Mouse (Mus musculus): Measurements from ENCODE around the gene Tmem176a. TPM values are rescaled to one million over a fixed set of nuclear protein-coding genes. Genes with fewer than 3 reads are reported as not detected.
"Not testable (repeated sequence)": the region's sequence is repeated elsewhere in the genome, so short reads cannot be mapped to it uniquely, and the experiment has no call there.

The Tmem176a gene
- polyA plus RNA-seq, 1 experiment: not detected

DNA sequence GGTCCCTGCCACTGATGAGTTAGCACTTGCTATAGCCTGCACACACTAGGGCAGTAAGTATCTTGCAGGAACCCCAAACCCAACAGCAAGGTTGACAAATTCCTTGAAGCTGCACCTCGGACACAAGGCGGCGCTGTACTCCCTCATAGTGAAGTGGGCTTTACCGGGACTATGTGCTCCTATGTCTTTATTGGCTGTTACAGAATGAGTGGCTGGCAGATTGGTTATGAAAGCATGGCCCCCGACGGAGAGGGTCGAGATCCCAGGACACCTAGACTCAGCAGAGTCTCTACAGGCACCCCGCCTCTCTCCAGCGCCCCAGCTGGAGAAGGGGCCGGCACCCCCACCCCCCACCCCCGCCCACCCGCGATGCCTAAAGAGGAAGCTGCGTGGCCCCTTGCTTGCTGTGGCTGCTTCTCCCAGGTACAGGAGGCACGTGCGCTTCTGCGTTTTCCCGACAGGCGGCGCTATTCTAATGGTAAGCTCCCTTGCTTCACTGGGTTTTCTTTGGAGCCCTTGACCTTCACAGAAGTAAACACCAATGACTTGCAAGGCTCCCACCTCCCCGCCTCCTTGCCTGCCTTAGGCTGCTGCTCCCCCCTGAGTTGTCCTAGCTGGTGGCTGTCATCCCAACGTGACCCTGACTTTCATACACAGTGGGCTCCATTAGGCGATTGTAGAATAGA, 19.6 kb downstream of the Tmem176a start:
- 11% methylated on average over 23 of the region's 23 CpGs for WGBS
- Histone ChIP-seq H3K27ac (ENCODE audit: insufficient read depth, low read depth, low read length) (no peak overlapping the region), H3K4me3 (ENCODE audit: insufficient read depth, low read depth, low read length) (no peak overlapping the region), H3K4me1 (ENCODE audit: control insufficient read depth, insufficient read depth, low read length) (no peaks in the 10 kb centered on the region)
- TF ChIP-seq POLR2A (IDR thresholded peaks at IDR 0.05; ENCODE audit: insufficient read depth, low read depth, low read length) (no peak), CTCF (IDR thresholded peaks at IDR 0.05; ENCODE audit: insufficient read depth, low read depth, low read length) (no peak)

DNA sequence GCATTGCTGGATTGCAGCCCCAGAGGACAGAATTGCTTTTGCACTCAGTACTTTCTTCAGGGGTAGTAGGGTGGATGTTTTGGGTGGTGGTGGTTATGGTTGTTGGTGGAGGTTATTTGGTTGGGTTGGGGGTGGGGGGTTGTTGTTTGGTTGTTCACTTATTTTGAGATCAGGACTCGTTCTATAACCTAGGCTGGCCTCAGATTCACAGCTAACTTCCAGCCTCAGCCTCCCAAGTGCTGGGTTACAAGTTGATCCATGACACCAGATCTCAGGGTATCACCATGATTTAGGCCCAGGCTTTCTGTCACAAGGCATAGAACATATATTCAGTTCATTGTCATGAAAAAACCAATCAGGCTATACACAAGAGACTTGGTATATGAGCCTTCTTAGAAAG, 20.1 kb downstream of the Tmem176a start:
- WGBS: 100% methylated on average over 1 of the region's 1 CpGs

GRCm38 (mm10) chr6:48861616-48862280, 21.0 kb downstream of the Tmem176a start:
- no peak overlapping the region for H3K27ac ChIP-seq (ENCODE audit: insufficient read depth, low read depth, low read length)
- no peak overlapping the region for H3K4me3 ChIP-seq (ENCODE audit: insufficient read depth, low read depth, low read length)
- 69% methylated on average over 12 of the region's 12 CpGs for WGBS
- TF ChIP-seq POLR2A (IDR thresholded peaks at IDR 0.05; ENCODE audit: insufficient read depth, low read depth, low read length) (no peak), CTCF (IDR thresholded peaks at IDR 0.05; ENCODE audit: insufficient read depth, low read depth, low read length) (no peak)
- H3K4me1 ChIP-seq (ENCODE audit: control insufficient read depth, insufficient read depth, low read length): no peaks in the 10 kb centered on the region

More for the DNA sequence above, 20.1 kb downstream of the Tmem176a start:
- no peaks in the 10 kb centered on the region for H3K4me1 ChIP-seq (ENCODE audit: control insufficient read depth, insufficient read depth, low read length)
- no peak overlapping the region for H3K27ac ChIP-seq (ENCODE audit: insufficient read depth, low read depth, low read length)
- H3K4me3 ChIP-seq (ENCODE audit: insufficient read depth, low read depth, low read length): no peak overlapping the region
- TF ChIP-seq CTCF (IDR thresholded peaks at IDR 0.05; ENCODE audit: insufficient read depth, low read depth, low read length): no peak

- H3K4me1 ChIP-seq (ENCODE audit: control insufficient read depth, insufficient read depth, low read length): no peaks in the 10 kb centered on the region
- WGBS: 83% methylated on average over 4 of the region's 4 CpGs
- H3K4me3 ChIP-seq (ENCODE audit: insufficient read depth, low read depth, low read length): no peak overlapping the region
- no peak overlapping the region for H3K27ac ChIP-seq (ENCODE audit: insufficient read depth, low read depth, low read length)
- TF ChIP-seq POLR2A (IDR thresholded peaks at IDR 0.05; ENCODE audit: insufficient read depth, low read depth, low read length) (no peak), CTCF (IDR thresholded peaks at IDR 0.05; ENCODE audit: insufficient read depth, low read depth, low read length) (no peak)
Observed at GRCm38 (mm10) chr6:48862816-48863215, 22.1 kb downstream of the Tmem176a start.

DNA sequence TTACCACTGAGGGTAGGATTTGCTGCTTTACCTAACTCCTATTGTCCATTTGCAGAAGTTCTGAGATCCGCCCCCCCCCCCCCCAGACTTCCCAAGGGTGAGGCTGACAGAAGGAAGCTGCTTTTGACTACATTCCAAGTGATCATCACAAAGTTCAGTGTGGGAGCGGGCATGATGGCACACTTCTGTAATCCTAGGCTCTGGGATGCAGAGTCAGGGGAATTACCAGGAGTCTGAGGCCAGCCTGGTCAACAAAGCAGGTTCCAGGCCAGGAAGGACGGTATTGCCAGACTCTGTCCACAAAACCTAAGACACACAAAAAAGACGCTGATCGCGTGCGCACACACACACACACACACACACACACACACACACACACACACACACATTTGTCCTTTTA, 22.8 kb downstream of the Tmem176a start:
- WGBS: 94% methylated on average over 7 of the region's 7 CpGs
- Histone ChIP-seq H3K4me1 (ENCODE audit: control insufficient read depth, insufficient read depth, low read length) (no peaks in the 10 kb centered on the region), H3K4me3 (ENCODE audit: insufficient read depth, low read depth, low read length) (no peak overlapping the region), H3K27ac (ENCODE audit: insufficient read depth, low read depth, low read length) (no peak overlapping the region)
- no peak for TF ChIP-seq CTCF (IDR thresholded peaks at IDR 0.05; ENCODE audit: insufficient read depth, low read depth, low read length)
- no peak for TF ChIP-seq POLR2A (IDR thresholded peaks at IDR 0.05; ENCODE audit: insufficient read depth, low read depth, low read length)

GRCm38 (mm10) chr6:48864181-48864580, 23.5 kb downstream of the Tmem176a start:
- H3K27ac ChIP-seq (ENCODE audit: insufficient read depth, low read depth, low read length): no peak overlapping the region
- no peaks in the 10 kb centered on the region for H3K4me1 ChIP-seq (ENCODE audit: control insufficient read depth, insufficient read depth, low read length)
- no peak for TF ChIP-seq POLR2A (IDR thresholded peaks at IDR 0.05; ENCODE audit: insufficient read depth, low read depth, low read length)
- no peak for TF ChIP-seq CTCF (IDR thresholded peaks at IDR 0.05; ENCODE audit: insufficient read depth, low read depth, low read length)
- no peak overlapping the region for H3K4me3 ChIP-seq (ENCODE audit: insufficient read depth, low read depth, low read length)
- 83% methylated on average over 3 of the region's 3 CpGs for WGBS

DNA sequence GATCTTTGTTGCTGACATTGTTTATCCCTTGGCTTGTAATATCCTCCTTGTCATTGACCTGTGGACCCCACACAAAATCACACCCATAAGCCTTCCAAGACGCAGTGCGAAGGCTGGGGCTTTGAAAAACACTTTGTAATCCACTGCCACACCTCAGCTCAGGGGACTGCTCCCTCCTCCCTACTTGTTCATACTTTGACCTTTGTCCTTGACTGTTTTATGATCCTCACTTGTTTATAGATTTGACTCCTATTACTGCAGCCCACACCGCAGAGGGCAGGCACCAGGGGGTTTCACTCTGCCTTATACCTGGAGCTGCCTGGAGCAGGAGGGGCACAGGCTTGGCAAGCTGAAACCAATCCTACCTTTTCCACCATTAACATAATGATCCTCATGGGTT, 24.0 kb downstream of the Tmem176a start:
- Histone ChIP-seq H3K4me1 (ENCODE audit: control insufficient read depth, insufficient read depth, low read length) (no peaks in the 10 kb centered on the region), H3K27ac (ENCODE audit: insufficient read depth, low read depth, low read length) (no peak overlapping the region), H3K4me3 (ENCODE audit: insufficient read depth, low read depth, low read length) (no peak overlapping the region)
- whole genome bisulfite sequencing: 96% methylated on average over 3 of the region's 3 CpGs
- TF ChIP-seq POLR2A (IDR thresholded peaks at IDR 0.05; ENCODE audit: insufficient read depth, low read depth, low read length) (no peak), CTCF (IDR thresholded peaks at IDR 0.05; ENCODE audit: insufficient read depth, low read depth, low read length) (no peak)

DNA sequence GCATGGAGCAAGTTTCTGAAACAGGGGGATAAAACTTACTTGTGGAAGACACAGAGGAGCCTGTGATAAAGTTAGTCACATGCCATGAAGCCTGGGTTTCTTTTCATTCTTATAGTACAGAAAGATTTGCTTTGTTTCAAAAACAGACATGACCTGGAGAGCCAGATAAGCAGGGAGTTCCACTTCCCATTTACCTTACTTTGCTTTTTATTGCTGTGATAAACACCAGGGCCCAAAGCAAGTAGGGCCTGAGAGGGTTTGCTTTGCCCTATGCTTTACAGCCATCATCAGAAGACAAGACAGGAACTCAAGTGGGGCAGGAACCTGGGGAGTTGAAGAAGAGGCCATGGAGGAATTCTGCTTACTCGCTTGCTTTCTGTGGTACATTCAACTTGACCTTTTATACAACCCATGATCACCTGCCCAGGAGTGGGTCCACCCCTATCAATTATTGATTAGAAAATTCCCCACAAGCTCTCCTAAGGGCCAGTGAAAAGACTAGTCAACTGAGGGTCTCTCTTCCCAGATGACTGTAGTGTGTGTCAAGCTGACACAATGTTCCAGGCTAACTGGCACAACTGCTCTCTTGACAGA, 24.5 kb downstream of the Tmem176a start:
- H3K4me3 ChIP-seq (ENCODE audit: insufficient read depth, low read depth, low read length): no peak overlapping the region
- TF ChIP-seq CTCF (IDR thresholded peaks at IDR 0.05; ENCODE audit: insufficient read depth, low read depth, low read length) (no peak), POLR2A (IDR thresholded peaks at IDR 0.05; ENCODE audit: insufficient read depth, low read depth, low read length) (no peak)
- no peaks in the 10 kb centered on the region for H3K4me1 ChIP-seq (ENCODE audit: control insufficient read depth, insufficient read depth, low read length)
- H3K27ac ChIP-seq (ENCODE audit: insufficient read depth, low read depth, low read length): no peak overlapping the region
- WGBS: 100% methylated on average over 1 of the region's 1 CpGs

DNA sequence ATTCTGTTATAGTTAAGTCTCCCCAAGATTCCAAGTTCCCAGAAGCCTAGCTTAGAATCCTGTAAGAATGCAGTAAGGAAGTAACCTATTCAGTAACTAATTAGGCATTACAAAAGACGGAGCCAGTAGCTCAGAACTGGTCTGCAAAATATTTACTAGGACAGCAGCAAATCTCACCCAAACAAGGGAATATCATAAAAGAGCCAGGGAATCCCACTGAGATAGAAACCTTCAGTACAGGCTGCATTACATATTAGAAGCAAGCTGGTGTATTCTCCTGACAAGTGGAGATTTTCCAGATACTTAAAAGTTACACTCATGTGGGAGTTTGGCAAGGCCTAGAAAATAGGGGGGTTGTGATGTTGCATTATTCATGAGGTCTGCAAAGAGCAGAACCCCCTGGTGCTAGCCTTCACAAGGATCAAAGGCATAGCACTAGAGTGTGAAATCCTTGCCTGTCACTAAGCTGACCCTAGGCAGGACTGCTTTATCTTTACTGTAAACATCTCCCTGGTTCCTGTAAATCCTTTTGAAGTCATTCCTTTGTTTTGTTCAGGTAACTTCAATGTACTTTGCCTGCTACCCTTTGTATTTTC, 25.7 kb downstream of the Tmem176a start:
- not testable (repeated sequence) for H3K4me1 ChIP-seq (ENCODE audit: control insufficient read depth, insufficient read depth, low read length); H3K27ac ChIP-seq (ENCODE audit: insufficient read depth, low read depth, low read length); H3K4me3 ChIP-seq (ENCODE audit: insufficient read depth, low read depth, low read length)
- WGBS: 64% methylated on average over 1 of the region's 1 CpGs
